Mouse (Mus musculus) C2C12 (cell line): Measurements from ENCODE around the gene Dnaaf5.

ENCODE experiments used
- CEBPB ChIP-seq: IDR thresholded peaks from one replicate; pipeline ENCODE4 v1.6.1; 2011; ENCODE audit warnings: low read depth, mild to moderate bottlenecking, control low read depth, moderate library complexity
- CTCF ChIP-seq: IDR thresholded peaks from one replicate; pipeline ENCODE4 v1.5.1; 2011; ENCODE audit not compliant: control insufficient read depth, insufficient read depth, insufficient read length
- FOSL1 ChIP-seq: IDR thresholded peaks from one replicate; pipeline ENCODE4 v1.8.0; 2011; ENCODE audit warnings: mild to moderate bottlenecking, low read length; ENCODE audit not compliant: poor library complexity, insufficient read depth, severe bottlenecking
- MAX ChIP-seq: IDR thresholded peaks from one replicate; pipeline ENCODE4 v1.6.1; 2011; ENCODE audit warnings: mild to moderate bottlenecking, control low read depth
- MYOD1 ChIP-seq: IDR thresholded peaks from one replicate; pipeline ENCODE4 v1.6.1; 2011; ENCODE audit warnings: low read depth; ENCODE audit not compliant: control insufficient read depth, insufficient read length
- MYOG ChIP-seq: IDR thresholded peaks from one replicate; pipeline ENCODE4 v1.6.1; 2011; ENCODE audit not compliant: control insufficient read depth, insufficient read length; ENCODE audit errors: extremely low read depth
- USF1 ChIP-seq: IDR thresholded peaks from one replicate; pipeline ENCODE4 v1.6.1; 2011; ENCODE audit warnings: low read depth, mild to moderate bottlenecking, control low read depth, moderate library complexity

DNA sequence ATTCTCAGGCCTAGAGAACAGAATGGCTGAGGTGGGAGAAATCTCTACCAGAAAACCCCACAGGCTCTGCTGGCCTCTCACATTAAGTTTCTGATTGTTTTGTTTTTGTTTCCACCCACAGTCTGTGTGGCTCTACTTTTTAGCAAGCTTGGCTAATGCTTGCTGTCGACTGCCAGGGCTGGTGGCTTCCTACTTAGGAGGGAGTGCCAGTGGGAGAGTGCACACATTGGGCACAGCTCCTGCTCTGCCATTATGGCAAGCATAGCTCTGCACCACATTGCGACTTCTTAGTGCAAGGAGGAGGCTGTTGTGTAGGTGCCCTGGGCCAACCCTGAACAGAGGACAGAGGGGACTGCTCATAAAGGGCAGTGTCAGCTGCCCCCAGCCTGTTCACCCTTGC, 33.1 kb downstream of the Dnaaf5 start:
- TF ChIP-seq CTCF = no peak
- TF ChIP-seq MYOG = no peak
- TF ChIP-seq USF1 = no peak
- TF ChIP-seq MAX = no peak
- TF ChIP-seq MYOD1 = no peak
- TF ChIP-seq CEBPB = no peak
- no peak for TF ChIP-seq FOSL1
